Mouse (Mus musculus) MEL (cell line): ENCODE results near the gene Adap2. TPM values are rescaled to one million over a fixed set of nuclear protein-coding genes. Genes with fewer than 3 reads are reported as not detected.

Source experiments
- DNase-seq: peaks from one replicate; pipeline ENCODE4 v3.0.0; 2011; ENCODE audit warnings: low read depth, low spot score
- H3K27ac ChIP-seq: 2 replicates; pipeline ENCODE4 v1.5.1; 2012; ENCODE audit warnings: low read depth, mild to moderate bottlenecking, control low read depth, low read length, moderate library complexity; ENCODE audit not compliant: control insufficient read depth
- H3K27me3 ChIP-seq, 2 experiments: fragments of 150-350 bp in 1 of 2; sonication (generic) in 1 of 2; 2 replicates each; pipeline ENCODE4 v1.6.1; 2012; ENCODE audit warnings: low read length in 2 of 2, mild to moderate bottlenecking in 2 of 2, improper control_type of control experiment in 1 of 2, moderate library complexity in 1 of 2; ENCODE audit not compliant: insufficient read depth in 2 of 2, control insufficient read depth in 1 of 2
- H3K36me3 ChIP-seq, 2 experiments: 2 replicates each; pipeline ENCODE4 v1.6.1; 2012 to 2014; ENCODE audit warnings: low read length in 2 of 2, improper control_type of control experiment in 1 of 2, inconsistent platforms in 1 of 2, mild to moderate bottlenecking in 1 of 2; ENCODE audit not compliant: insufficient read depth in 2 of 2, control insufficient read depth in 1 of 2
- H3K4me1 ChIP-seq, 2 experiments: fragments of 150-350 bp in 1 of 2; sonication (generic) in 1 of 2; 2 replicates each; pipeline ENCODE4 v1.6.1; 2012; ENCODE audit warnings: low read length in 2 of 2, improper control_type of control experiment in 1 of 2, mild to moderate bottlenecking in 1 of 2; ENCODE audit not compliant: insufficient read depth in 2 of 2, control insufficient read depth in 1 of 2
- H3K4me3 ChIP-seq, 2 experiments: fragments of 150-350 bp in 1 of 2; sonication (generic) in 1 of 2; 2 replicates each; pipeline ENCODE4 v1.5.1; 2012; ENCODE audit warnings: low read depth in 2 of 2, low read length in 2 of 2, mild to moderate bottlenecking in 2 of 2, moderate library complexity in 2 of 2, control low read depth in 1 of 2, improper control_type of control experiment in 1 of 2; ENCODE audit not compliant: control insufficient read depth in 1 of 2, insufficient read depth in 1 of 2
- H3K79me2 ChIP-seq: 2 replicates; pipeline ENCODE4 v1.6.1; 2012; ENCODE audit warnings: mild to moderate bottlenecking, low read length, moderate library complexity; ENCODE audit not compliant: control insufficient read depth, poor library complexity, insufficient read depth
- H3K9ac ChIP-seq: 2 replicates; pipeline ENCODE4 v1.6.1; 2012; ENCODE audit warnings: low read depth, mild to moderate bottlenecking, control low read depth, low read length, moderate library complexity; ENCODE audit not compliant: control insufficient read depth, poor library complexity, severe bottlenecking
- H3K9me3 ChIP-seq: fragments of 150-350 bp; sonication (generic); replicated peaks from 2 replicates; pipeline ENCODE4 v1.6.1; 2012; ENCODE audit warnings: mild to moderate bottlenecking, low read length, improper control_type of control experiment, moderate library complexity; ENCODE audit not compliant: insufficient read depth
- BHLHE40 ChIP-seq: IDR thresholded peaks from 2 replicates; pipeline ENCODE4 v1.6.1; 2012; ENCODE audit warnings: low read depth, mild to moderate bottlenecking, inconsistent platforms, low read length, improper control_type of control experiment, borderline replicate concordance
- CHD1 ChIP-seq: IDR thresholded peaks from 2 replicates; pipeline ENCODE4 v1.6.1; 2012; ENCODE audit warnings: low read depth, mild to moderate bottlenecking, inconsistent platforms, low read length, improper control_type of control experiment
- CTCF ChIP-seq, 3 experiments: IDR thresholded peaks in 2 of 3; conservative IDR thresholded peaks in 1 of 3; 2 replicates each; pipeline ENCODE4 v1.5.1; 2011 to 2012; ENCODE audit warnings: low read length in 3 of 3, low read depth in 2 of 3, mild to moderate bottlenecking in 2 of 3, improper control_type of control experiment in 1 of 3, inconsistent platforms in 1 of 3, mixed read lengths in 1 of 3, moderate library complexity in 1 of 3; ENCODE audit not compliant: control insufficient read depth in 1 of 3, insufficient read depth in 1 of 3, poor library complexity in 1 of 3, severe bottlenecking in 1 of 3
- ELF1 ChIP-seq: IDR thresholded peaks from 2 replicates; pipeline ENCODE4 v1.6.1; 2014; ENCODE audit warnings: low read depth, mild to moderate bottlenecking, inconsistent platforms, low read length, improper control_type of control experiment, moderate library complexity
- EP300 ChIP-seq, 2 experiments: IDR thresholded peaks; 2 replicates each; pipeline ENCODE4 v1.6.1; 2011; ENCODE audit warnings: improper control_type of control experiment in 2 of 2, low read length in 2 of 2, low read depth in 1 of 2, mild to moderate bottlenecking in 1 of 2
- ETS1 ChIP-seq: IDR thresholded peaks from 2 replicates; pipeline ENCODE4 v1.6.1; 2012; ENCODE audit warnings: low read depth, mild to moderate bottlenecking, inconsistent platforms, low read length, improper control_type of control experiment, moderate library complexity
- HCFC1 ChIP-seq: IDR thresholded peaks from 2 replicates; pipeline ENCODE4 v1.6.1; 2012; ENCODE audit warnings: low read depth, mild to moderate bottlenecking, inconsistent platforms, low read length, improper control_type of control experiment, moderate library complexity
- JUND ChIP-seq: IDR thresholded peaks from 2 replicates; pipeline ENCODE4 v1.6.1; 2011; ENCODE audit warnings: low read depth, mild to moderate bottlenecking, improper control_type of control experiment, low read length
- MAX ChIP-seq: IDR thresholded peaks from 2 replicates; pipeline ENCODE4 v1.6.1; 2011; ENCODE audit warnings: low read length, improper control_type of control experiment
- MEF2A ChIP-seq: IDR thresholded peaks from 2 replicates; pipeline ENCODE4 v1.6.1; 2014; ENCODE audit warnings: low read depth, mild to moderate bottlenecking, inconsistent platforms, low read length, improper control_type of control experiment; ENCODE audit not compliant: poor library complexity, insufficient replicate concordance, severe bottlenecking; ENCODE audit errors: extremely low read depth
- MXI1 ChIP-seq: IDR thresholded peaks from 2 replicates; pipeline ENCODE4 v1.6.1; 2011; ENCODE audit warnings: mild to moderate bottlenecking, low read depth, low read length, improper control_type of control experiment
- MYB ChIP-seq: IDR thresholded peaks from 2 replicates; pipeline ENCODE4 v1.6.1; 2011; ENCODE audit warnings: mild to moderate bottlenecking, low read depth, low read length, improper control_type of control experiment
- MYC ChIP-seq: IDR thresholded peaks from 2 replicates; pipeline ENCODE4 v1.6.1; 2011; ENCODE audit warnings: low read depth, mild to moderate bottlenecking, low read length, improper control_type of control experiment, moderate library complexity
- NELFE ChIP-seq: IDR thresholded peaks from 2 replicates; pipeline ENCODE4 v1.6.1; 2011; ENCODE audit warnings: low read depth, low read length, improper control_type of control experiment
- NRF1 ChIP-seq: IDR thresholded peaks from 2 replicates; pipeline ENCODE4 v1.6.1; 2014; ENCODE audit warnings: low read depth, mild to moderate bottlenecking, inconsistent platforms, low read length, improper control_type of control experiment, moderate library complexity; ENCODE audit not compliant: poor library complexity, insufficient read depth, severe bottlenecking
- POLR2A ChIP-seq, 2 experiments: IDR thresholded peaks; 2 replicates each; pipeline ENCODE4 v1.6.1; 2011 to 2012; ENCODE audit warnings: low read length in 2 of 2, mild to moderate bottlenecking in 2 of 2, control low read depth in 1 of 2, improper control_type of control experiment in 1 of 2, low read depth in 1 of 2, moderate library complexity in 1 of 2; ENCODE audit not compliant: control insufficient read depth in 1 of 2, insufficient read depth in 1 of 2, poor library complexity in 1 of 2
- POLR2AphosphoS2 ChIP-seq: IDR thresholded peaks from 2 replicates; pipeline ENCODE4 v1.6.1; 2011; ENCODE audit warnings: low read length, improper control_type of control experiment
- POLR2AphosphoS5 ChIP-seq: IDR thresholded peaks from 2 replicates; pipeline ENCODE4 v1.6.1; 2012; ENCODE audit warnings: low read depth, borderline replicate concordance, mild to moderate bottlenecking, inconsistent platforms, low read length, moderate library complexity, mixed read lengths
- RAD21 ChIP-seq: IDR thresholded peaks from 2 replicates; pipeline ENCODE4 v1.6.1; 2011; ENCODE audit warnings: mild to moderate bottlenecking, low read depth, low read length, improper control_type of control experiment
- RCOR1 ChIP-seq: IDR thresholded peaks from 2 replicates; pipeline ENCODE4 v1.6.1; 2012; ENCODE audit warnings: low read depth, mild to moderate bottlenecking, inconsistent platforms, low read length, improper control_type of control experiment
- SIN3A ChIP-seq: IDR thresholded peaks from 2 replicates; pipeline ENCODE4 v1.6.1; 2012; ENCODE audit warnings: low read length, improper control_type of control experiment, inconsistent platforms
- SMC3 ChIP-seq: IDR thresholded peaks from 2 replicates; pipeline ENCODE4 v1.6.1; 2011; ENCODE audit warnings: low read depth, low read length, improper control_type of control experiment
- TBP ChIP-seq: IDR thresholded peaks from 2 replicates; pipeline ENCODE4 v1.8.0; 2011; ENCODE audit warnings: low read depth, low read length, improper control_type of control experiment
- TCF12 ChIP-seq: IDR thresholded peaks from 2 replicates; pipeline ENCODE4 v1.6.1; 2014; ENCODE audit warnings: low read depth, mild to moderate bottlenecking, inconsistent platforms, low read length, improper control_type of control experiment, moderate library complexity
- USF1 ChIP-seq: IDR thresholded peaks from 2 replicates; pipeline ENCODE4 v1.6.1; 2014; ENCODE audit warnings: low read depth, mild to moderate bottlenecking, inconsistent platforms, low read length, improper control_type of control experiment, moderate library complexity
- ZKSCAN1 ChIP-seq: IDR thresholded peaks from 2 replicates; pipeline ENCODE4 v1.6.1; 2012; ENCODE audit warnings: low read depth, mild to moderate bottlenecking, inconsistent platforms, low read length, improper control_type of control experiment, moderate library complexity
- ZMIZ1 ChIP-seq: IDR thresholded peaks from 2 replicates; pipeline ENCODE4 v1.6.1; 2012; ENCODE audit warnings: low read depth, mild to moderate bottlenecking, inconsistent platforms, low read length, improper control_type of control experiment, moderate library complexity
- polyA plus RNA-seq, 2 experiments: library from polyadenylated mRNA; stranded (reverse) in 1 of 2; unstranded in 1 of 2; fragments of >175 nt in 1 of 2; fragments of >200 nt in 1 of 2; gene quantifications; 2 replicates each; pipeline versions ENCODE4 v1.2.1 to v1.2.4; 2012; ENCODE audit warnings: low replicate concordance in 2 of 2, low read depth in 1 of 2; ENCODE audit not compliant: insufficient read length in 2 of 2, insufficient read depth in 1 of 2, missing spikeins in 1 of 2
- total RNA-seq: library from RNA; depleted of rRNA; stranded (reverse); fragments of 300-350 nt; gene quantifications from 2 replicates; pipeline ENCODE4 v1.2.3, GENCODE M21; 2012

Gene Adap2
- total and polyA plus RNA-seq, 3 experiments, result not detected

- H3K4me1 ChIP-seq, result peaks cover 7 to 33% of the 10 kb centered on the region in 2 experiments; a peak in 3 of 4 replicates
- DNase-seq, result peak; percentile 93
- H3K9me3 ChIP-seq, result no peaks in the 10 kb centered on the region
- H3K9ac ChIP-seq, result peak overlapping the region; percentile 74
- peak overlapping the region; percentile 57 to 58 for H3K4me3 ChIP-seq
- TF ChIP-seq MEF2A (no peak), RAD21 (no peak), ZKSCAN1 (no peak), TBP (peak; percentile 70), NELFE (peak; percentile 57), USF1 (no peak), TCF12 (no peak), CTCF (IDR thresholded peaks at IDR 0.05 in 2 of 3, conservative IDR thresholded peaks at IDR 0.05 in 1 of 3; ENCODE audit: control insufficient read depth in 1 of 3, insufficient read depth in 1 of 3, low read depth in 2 of 3, low read length in 3 of 3, poor library complexity in 1 of 3, severe bottlenecking in 1 of 3) (no peak), POLR2AphosphoS2 (no peak), RCOR1 (no peak), NRF1 (no peak), CHD1 (0 out of 2 replicates have a peak, but pooled peaks have one; percentile 74), MXI1 (peak; percentile 64), JUND (no peak), SIN3A (peak; percentile 57), EP300 (IDR thresholded peaks at IDR 0.05; ENCODE audit: low read depth in 1 of 2, low read length in 2 of 2) (peak; percentile 42 to 62), BHLHE40 (no peak), MYC (0 out of 2 replicates have a peak, but pooled peaks have one; percentile 32), POLR2AphosphoS5 (no peak), MAX (peak; percentile 73), MYB (no peak), ETS1 (peak; percentile 50; the same call in 1 of the 2 replicates), POLR2A (IDR thresholded peaks at IDR 0.05; ENCODE audit: control insufficient read depth in 1 of 2, insufficient read depth in 1 of 2, low read depth in 1 of 2, low read length in 2 of 2, poor library complexity in 1 of 2) (peak; percentile 45 to 60; a peak in 3 of 4 replicates), ZMIZ1 (peak; percentile 65; the same call in 1 of the 2 replicates), SMC3 (no peak; the same call in 1 of the 2 replicates), ELF1 (peak; percentile 58; the same call in 1 of the 2 replicates), HCFC1 (peak; percentile 50; the same call in 1 of the 2 replicates)
- H3K79me2 ChIP-seq, result peaks cover 10% of the 10 kb centered on the region
- no peaks in the 10 kb centered on the region for H3K27me3 ChIP-seq
- peaks cover 0 to 15% of the 10 kb centered on the region in 2 experiments; a peak in 2 of 4 replicates for H3K36me3 ChIP-seq
- peak overlapping the region; percentile 87 for H3K27ac ChIP-seq
Observed at GRCm38 (mm10) chr11:80145787-80146275, 8.1 kb upstream of the Adap2 start.
